Mouse (Mus musculus) kidney, adult 8-10 months (tissue): ENCODE data around the gene Tob2.
A peak's percentile ranks its signal among the peaks of the same experiment; 100 is the strongest.

Experiments
- DNase-seq, 2 experiments: peaks; one replicate each; pipeline ENCODE4 v3.0.0; 2022

Gene Tob2

DNA sequence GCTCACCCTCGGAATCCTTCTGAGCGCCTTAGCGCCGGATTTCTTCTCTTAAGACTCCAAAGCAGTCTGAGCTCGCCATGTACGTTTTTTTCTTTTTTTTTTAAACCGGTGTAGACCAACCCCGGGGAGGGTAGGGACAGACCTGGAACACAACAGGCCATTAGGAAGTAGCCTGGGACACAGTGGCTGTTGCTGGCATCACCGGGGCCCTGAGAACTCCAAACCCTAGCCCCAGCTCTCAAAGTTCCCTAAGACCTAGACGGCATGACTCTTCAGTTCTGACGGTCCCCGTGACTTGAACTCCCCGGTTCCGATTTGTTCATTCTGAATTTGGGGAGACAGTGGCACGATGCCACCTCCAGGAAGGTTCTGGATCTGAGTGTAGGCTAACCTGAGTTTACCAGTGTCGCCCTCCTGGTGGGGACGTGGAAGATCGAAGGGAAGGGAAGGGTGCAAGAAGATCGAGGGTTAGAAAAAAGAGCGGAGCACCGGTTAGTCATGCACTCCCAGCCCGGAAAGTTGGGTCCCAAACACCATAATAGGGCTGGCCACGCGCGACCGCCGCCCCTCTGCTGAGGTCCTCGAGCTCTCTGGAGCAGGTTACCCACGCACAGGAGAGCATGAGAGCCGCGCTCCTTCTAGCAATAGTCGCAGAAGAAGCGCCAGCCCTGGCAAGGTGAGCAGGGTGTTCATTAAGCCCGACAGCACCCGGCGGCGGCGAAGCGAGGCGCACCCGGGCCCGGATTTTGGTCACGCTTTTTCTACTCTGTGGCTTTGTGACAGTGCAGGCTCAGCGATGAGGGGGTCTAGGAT lies at the start of gene Tob2:
Tob2 (minus strand) TSS at position 280 of the 813 bp plus-strand sequence.
- peak; percentile 67 to 77 for DNase-seq

DNA sequence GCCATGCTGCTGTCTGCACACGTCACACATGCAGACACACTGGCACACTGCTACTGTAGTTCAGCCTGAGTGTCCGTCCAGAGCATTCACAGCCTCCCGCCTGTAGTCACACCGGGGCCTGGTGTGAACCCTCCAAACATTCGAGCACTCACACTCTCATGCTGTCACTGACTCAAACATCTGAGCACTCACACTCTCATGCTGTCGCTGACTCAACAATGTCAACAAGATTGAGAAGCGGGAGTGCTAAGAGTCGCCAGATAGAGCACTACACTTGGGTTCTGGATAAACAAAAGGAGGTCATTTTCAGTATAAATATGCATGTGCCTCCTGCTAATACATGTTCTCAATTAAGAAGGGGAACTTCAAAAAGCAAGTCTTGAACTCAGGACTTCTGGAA lies 49.4 kb upstream of the Tob2 start:
- no peak for DNase-seq

DNA sequence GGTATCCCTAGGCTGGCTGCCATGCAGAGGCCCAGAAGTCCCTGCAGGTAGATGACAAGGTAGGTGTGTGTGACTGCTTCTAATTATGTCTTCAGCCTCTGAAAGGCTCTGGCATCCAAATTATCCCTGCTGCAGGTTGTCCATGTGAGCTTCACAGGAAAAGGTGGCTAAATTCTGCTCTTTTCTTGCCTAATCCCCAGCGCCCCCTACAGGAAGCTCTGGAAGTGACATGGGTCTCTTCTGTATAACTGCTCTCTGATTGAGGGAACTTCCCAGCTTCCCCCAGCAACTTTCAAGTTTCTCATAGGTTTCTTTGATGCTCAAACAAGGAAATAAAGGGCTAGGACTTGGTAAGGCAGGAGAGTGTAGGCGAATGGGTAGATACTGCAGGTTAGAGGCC lies 46.3 kb upstream of the Tob2 start:
- DNase-seq: peak in 1 of 2 experiments; percentile 81

- DNase-seq: no peak
Measured at GRCm38 (mm10) chr15:81898751-81899150, 40.2 kb upstream of the Tob2 start.

GRCm38 (mm10) chr15:81897607-81898285 lies 39.1 kb upstream of the Tob2 start:
- DNase-seq: no peak

- DNase-seq: no peak
Measured at GRCm38 (mm10) chr15:81896407-81896806, 37.8 kb upstream of the Tob2 start.

GRCm38 (mm10) chr15:81894002-81894401 lies 35.4 kb upstream of the Tob2 start:
- DNase-seq: peak; percentile 59 to 80

DNA sequence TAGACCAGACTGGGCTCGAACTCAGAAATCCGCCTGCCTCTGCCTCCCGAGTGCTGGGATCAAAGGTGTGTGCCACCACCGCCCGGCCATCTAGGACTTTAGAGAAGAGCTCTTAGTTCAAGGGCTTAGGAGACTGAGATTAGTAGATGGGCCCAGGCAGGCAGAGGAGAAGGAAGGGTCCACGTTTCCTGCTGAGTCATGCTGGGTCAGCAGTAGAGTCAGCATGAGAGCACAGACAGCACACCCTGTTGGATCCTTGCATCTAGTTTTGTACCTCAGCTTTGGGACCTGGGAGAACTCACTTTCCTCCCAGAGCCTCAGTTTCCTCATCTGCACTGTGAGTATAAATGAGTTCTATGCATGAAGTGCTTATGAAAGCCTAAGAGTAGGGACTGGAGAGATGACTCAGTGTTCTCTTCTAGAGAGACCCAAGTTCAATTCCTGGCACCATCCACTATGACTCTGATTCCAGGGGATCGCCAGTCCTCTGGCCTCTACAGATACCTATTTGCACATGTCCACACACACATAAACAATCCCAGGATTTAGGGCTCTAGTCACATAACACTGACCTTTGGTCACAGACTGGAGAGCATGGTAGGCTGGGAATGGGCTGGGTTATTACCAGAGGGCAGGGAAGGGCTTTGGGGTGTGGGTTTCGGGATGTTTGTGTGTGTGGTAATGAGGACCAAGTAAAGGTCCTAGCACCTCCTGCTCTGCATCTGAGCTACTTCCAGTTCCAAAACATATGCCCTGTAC lies 33.4 kb upstream of the Tob2 start:
- no peak for DNase-seq

- no peak for DNase-seq
Measured at GRCm38 (mm10) chr15:81891140-81891802, 32.7 kb upstream of the Tob2 start.

DNA sequence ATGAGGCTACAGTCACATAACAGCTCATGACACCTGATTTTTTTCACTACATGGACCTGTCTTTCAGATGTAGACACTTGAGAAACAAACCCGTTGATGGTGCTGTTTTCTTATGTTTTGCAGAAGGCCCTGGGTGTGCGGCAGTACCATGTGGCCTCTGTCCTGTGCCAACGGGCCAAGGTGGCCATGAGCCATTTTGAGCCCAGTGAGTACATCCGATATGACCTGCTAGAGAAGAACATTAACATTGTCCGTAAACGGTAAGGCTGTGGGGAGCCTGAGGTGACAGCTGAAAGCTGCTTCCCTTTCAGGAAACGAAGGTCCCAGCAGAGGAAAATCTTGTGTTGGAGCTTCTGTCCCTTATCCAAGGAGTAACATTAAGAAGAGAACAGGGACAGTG lies 30.6 kb upstream of the Tob2 start:
- no peak for DNase-seq

DNA sequence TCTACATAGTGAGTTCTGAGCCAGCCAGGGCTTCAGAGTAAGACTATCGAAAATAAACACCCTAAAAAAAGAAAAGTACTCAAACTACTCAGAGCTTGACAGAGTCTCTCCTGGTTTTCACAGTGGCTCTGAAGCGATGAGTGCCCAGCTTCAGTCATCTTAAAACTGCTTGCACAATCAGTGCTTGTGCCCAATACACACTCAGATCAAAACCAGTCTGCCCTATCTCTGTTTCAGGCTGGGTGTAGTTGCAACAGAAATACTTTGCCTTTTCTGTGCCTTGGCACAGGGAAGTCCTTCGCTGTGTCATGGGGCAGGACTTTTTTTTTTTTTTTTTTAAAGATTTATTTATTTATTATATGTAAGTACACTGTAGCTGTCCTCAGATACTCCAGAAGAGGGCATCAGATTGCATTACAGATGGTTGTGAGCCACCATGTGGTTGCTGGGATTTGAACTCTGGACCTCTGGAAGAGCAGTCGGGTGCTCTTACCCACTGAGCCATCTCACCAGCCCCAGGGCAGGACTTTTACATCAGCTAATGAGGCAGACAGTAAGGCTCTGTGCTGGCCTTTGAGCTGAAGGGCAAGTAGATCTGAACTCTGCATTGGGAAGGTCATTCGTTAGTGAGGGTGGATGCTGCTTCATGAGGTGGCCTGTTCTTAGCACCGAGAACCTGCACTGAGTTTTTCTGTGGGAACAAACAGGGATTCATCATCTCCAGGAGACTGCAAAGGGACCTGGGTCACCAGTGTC lies 28.4 kb upstream of the Tob2 start:
- DNase-seq: peak in 1 of 2 experiments; percentile 27

DNA sequence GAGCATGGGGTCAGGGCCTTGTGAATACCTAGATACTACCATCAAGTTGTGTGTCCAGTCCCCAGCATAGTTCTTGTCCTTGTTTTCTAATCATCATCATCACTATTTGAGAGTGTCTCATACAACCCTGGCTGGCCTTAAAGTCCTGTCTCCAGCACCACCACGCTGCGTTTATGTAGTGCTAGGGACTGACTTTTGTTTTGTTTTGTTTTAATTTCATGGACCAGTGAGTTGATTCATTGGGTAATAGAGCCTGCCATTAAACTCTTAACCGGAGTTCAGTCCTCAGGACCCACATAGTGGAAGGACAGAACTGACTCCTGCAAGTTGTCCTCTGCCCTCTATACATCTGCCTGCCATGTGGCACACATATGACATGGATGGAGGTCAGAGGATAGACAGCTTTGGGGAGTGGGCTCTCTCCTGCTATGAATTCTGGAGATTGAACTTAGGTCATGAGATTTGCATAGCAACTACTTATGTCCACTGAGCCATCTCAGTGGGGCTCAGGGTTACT lies 26.9 kb upstream of the Tob2 start:
- DNase-seq: no peak

DNA sequence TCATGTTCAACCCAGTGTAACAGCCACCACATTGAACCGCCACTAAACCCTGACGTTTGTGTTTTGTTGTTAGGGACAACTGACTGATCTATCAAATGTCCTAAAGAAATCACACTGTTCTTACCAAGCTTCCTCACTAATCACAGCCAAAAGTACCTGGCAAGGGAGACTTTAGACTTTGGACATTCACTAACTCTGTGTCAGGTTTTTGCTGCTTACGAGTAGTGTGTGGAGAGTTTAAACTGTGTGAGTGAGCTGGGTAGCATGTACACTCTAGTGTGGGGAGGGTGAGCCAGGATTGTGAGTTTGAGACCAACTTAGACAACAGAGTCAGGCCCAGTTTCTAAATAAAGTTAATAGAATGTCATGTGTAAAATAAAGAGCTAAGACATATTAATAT lies 23.8 kb upstream of the Tob2 start:
- peak; percentile 46 to 67 for DNase-seq

DNA sequence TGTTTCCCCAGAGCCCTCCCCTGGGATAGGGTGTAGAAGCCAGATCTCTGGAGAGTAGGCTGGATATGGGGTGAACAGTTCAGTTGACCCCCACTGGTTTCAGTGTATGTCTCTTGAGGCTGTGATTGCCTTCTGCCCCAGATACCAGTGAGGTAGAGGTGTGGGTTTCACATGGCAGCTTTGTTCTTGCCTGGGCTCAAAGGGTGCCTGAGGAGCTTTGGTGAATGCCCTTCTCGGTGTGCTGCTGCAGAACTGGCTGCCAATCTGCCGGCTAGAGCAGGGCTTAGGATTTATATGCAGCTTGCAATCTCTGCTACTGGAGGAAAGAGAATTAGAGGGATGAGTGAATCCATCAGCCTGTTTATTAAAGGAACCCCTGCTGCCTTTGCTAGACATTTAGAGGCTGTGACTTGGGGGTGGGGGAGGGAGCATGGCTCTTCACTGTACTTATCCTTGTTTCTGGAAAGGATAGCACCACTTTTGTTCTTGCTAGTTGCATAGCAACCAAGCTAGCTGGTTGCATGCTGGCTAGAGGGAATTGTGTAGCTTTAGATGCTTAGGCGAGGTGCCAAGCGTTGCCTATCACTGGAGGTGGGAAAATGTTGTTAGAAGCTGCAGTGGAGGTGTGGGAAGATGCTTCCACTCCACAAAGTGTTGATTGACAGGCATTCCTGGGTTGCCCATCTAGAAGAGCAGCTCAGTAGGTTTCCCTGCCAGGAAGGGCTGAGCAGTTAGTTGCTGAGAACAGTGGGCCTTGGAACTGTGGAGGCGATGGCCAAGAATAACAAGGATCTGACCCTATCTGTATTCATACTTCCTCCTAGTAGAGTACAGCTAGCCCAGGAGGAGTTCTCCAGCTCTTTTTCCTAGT lies 21.2 kb upstream of the Tob2 start:
- no peak for DNase-seq

- peak; percentile 99 to 100 for DNase-seq
Measured at GRCm38 (mm10) chr15:81872262-81873136, 13.9 kb upstream of the Tob2 start, which contains the start of gene Aco2. Aco2 (plus strand) TSS chr15:81872309.

- DNase-seq: peak; percentile 84 to 88
Measured at GRCm38 (mm10) chr15:81871604-81872261, 13.1 kb upstream of the Tob2 start, which contains the start of gene Phf5a. Phf5a (minus strand) TSS chr15:81871911.

DNA sequence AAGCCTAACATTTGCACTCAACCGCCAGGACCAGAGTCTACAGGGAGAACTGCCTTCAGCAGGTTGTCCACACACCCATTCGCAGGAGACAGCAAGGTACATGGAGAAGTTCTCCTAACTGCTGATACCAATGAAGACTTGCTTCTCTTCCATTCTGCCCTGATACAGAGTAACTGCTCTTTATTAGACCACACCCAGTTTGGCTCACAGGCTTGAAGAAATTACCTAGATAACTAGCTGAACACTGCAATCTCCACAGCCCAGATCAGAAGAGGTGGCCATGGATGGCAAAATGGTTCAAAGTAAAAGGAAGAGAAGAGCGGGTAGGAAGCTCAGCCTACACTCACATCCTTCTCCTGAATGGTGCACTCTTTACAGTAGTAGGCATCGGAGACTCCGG lies 11.4 kb upstream of the Tob2 start:
- no peak for DNase-seq

DNA sequence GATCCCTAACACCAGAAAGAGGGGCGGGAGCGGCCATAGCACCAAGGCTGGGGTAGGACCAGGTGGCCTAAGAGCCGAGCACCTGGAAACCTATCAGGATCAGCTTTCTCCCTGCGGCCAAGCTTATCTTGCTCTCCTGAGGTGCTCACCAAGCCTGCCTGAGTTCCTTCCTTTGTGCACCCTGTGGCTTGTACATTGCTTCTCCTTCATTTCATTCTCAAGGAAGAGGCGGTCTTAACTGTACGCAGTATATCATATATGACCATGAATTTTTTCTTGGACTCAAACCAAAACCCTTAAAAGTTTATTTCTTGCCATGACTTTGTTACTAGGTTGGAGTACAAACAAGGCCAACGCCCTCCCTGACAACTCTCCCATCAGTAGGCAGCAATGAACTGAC lies 5.6 kb upstream of the Tob2 start:
- no peak for DNase-seq

DNA sequence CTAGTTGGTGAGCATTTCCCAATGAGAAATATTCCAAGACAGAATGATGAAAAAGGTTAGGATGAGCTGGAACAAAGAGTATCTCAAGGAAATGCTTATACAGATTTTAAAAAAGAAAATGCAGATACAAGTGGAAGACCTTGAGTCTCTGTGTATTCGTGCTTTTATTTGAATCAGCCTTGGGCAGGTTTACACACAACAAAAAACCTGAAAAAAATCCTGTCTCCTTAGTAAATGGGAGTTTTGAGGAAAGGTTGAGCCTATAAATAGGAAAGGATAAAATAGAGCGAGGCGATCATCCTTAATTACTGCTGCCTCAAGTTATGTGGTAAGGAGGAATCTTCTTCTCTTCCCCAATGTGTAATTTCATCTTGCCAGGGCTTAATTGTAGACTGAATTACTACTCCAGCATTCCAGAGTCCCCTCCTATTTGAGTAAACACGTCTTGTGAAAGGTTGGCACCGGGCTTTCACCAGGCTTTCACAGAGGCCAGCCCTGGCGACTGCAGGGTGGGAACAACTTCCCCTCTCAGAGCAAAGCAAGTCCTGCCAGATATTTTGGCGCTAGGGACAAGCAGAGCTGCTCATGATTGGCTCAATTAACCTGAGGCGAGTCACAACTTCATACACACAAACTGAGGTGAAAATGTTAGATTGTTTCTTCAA lies 2.0 kb upstream of the Tob2 start:
- peak in 1 of 2 experiments; percentile 31 for DNase-seq
